Comparison of ENCODE assay signal across 8 mouse cellular contexts in the genomic region with DNA sequence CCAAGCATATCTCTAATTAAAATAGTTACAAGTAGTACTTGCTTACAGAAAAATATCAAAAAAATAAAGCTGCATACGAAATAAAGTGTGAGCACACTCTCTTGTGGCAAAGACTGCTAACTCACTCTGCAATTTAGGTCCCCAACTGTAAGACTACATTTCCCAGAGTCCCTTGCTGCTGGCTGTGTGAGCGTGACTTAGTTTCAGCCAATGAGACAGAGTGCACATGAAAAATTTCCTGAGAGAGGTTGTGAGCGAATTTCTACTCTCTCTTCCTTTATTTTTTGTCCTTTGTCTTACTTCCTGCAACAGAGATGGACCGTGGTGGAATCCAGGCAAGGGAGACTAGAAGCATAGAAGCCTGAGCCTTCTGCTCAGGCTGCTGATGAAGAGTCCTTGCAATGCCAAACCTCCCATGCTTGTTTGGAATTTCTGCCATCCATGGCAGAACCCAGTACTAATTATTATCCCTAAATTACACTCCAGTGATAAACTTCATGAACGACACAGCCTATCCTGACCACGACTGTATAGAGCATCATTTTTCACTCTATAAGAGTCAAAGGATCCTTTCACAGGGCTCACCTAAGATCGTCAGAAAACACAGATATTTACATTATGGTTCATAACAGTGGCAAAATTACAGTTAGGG.
A peak's percentile ranks its signal among the peaks of the same experiment; 100 is the strongest.
DNase-seq lines count a peak whose midpoint lies in the region; ATAC-seq and TF ChIP-seq lines count a peak whose summit lies in the region.

No protein-coding gene starts in this region.

- DNase-seq in layer of hippocampus, adult 11-12 months (ENCODE audit: low spot score) = peak; percentile 63
- DNase-seq in layer of hippocampus, postnatal 25 days (ENCODE audit: extremely low spot score in 1 of 2, low spot score in 1 of 2) = no peak
- peak; percentile 68 for DNase-seq in brain, embryonic 18.5 days (ENCODE audit: low read depth, low spot score)
- DNase-seq in kidney, postnatal 0 days (ENCODE audit: low spot score) = peak; percentile 77
- peak; percentile 59 for DNase-seq in lung, postnatal 0 days (ENCODE audit: low spot score)
- DNase-seq in urinary bladder, postnatal 14 days (ENCODE audit: low spot score) = no peak

- ATAC-seq in heart, embryonic 11.5 days (replicated peaks; ENCODE audit: insufficient number of reproducible peaks, low FRiP score, low TSS enrichment) = no peak
- ATAC-seq in kidney, postnatal 0 days (replicated peaks; ENCODE audit: low FRiP score, low read depth) = 0 out of 2 replicates have a peak, but pooled peaks have one; percentile 61
- peak; percentile 71 for ATAC-seq in lung, postnatal 0 days
- ATAC-seq in stomach, embryonic 14.5 days (ENCODE audit: insufficient number of reproducible peaks, insufficient read depth, low FRiP score, low read depth) = no peak

- H3K9me3 ChIP-seq in heart, embryonic 11.5 days (replicated peaks; ENCODE audit: control insufficient read depth, low read length) = no peaks in the 10 kb centered on the region
- no peaks in the 10 kb centered on the region for H3K9me3 ChIP-seq in kidney, postnatal 0 days (replicated peaks; ENCODE audit: low read length)
- H3K9me3 ChIP-seq in lung, postnatal 0 days (ENCODE audit: low read length) = no peaks in the 10 kb centered on the region
- no peaks in the 10 kb centered on the region for H3K9me3 ChIP-seq in stomach, embryonic 14.5 days (ENCODE audit: control insufficient read depth, low read depth, low read length)

- H3K4me1 ChIP-seq in heart, embryonic 11.5 days (ENCODE audit: control insufficient read depth, insufficient read depth, low read length) = no peaks in the 10 kb centered on the region
- H3K4me1 ChIP-seq in kidney, postnatal 0 days (replicated peaks; ENCODE audit: insufficient read depth, low read length) = no peaks in the 10 kb centered on the region
- no peaks in the 10 kb centered on the region for H3K4me1 ChIP-seq in lung, postnatal 0 days (ENCODE audit: insufficient read depth, low read depth, low read length)
- no peaks in the 10 kb centered on the region for H3K4me1 ChIP-seq in stomach, embryonic 14.5 days (ENCODE audit: control insufficient read depth, insufficient read depth, low read length)

- H3K36me3 ChIP-seq in heart, embryonic 11.5 days (ENCODE audit: control insufficient read depth, insufficient read depth, low read length) = no peaks in the 10 kb centered on the region
- no peaks in the 10 kb centered on the region for H3K36me3 ChIP-seq in kidney, postnatal 0 days (ENCODE audit: insufficient read depth, low read length)
- H3K36me3 ChIP-seq in lung, postnatal 0 days (ENCODE audit: insufficient read depth, low read length) = no peaks in the 10 kb centered on the region
- no peaks in the 10 kb centered on the region for H3K36me3 ChIP-seq in stomach, embryonic 14.5 days (ENCODE audit: control insufficient read depth, insufficient read depth, low read length)

- peak overlapping the region; percentile 55 for H3K4me2 ChIP-seq in heart, embryonic 11.5 days
- H3K4me2 ChIP-seq in kidney, postnatal 0 days (ENCODE audit: low read length) = peak overlapping the region; percentile 42
- H3K4me2 ChIP-seq in lung, postnatal 0 days (replicated peaks; ENCODE audit: low read depth, low read length) = peak overlapping the region; percentile 44; the same call in 1 of the 2 replicates
- H3K4me2 ChIP-seq in stomach, embryonic 14.5 days (replicated peaks; ENCODE audit: low read depth, low read length) = peak overlapping the region; percentile 30

- peak overlapping the region; percentile 11; the same call in 1 of the 2 replicates for H3K4me3 ChIP-seq in heart, embryonic 11.5 days (ENCODE audit: low read depth, low read length)
- no peak overlapping the region for H3K4me3 ChIP-seq in kidney, postnatal 0 days (replicated peaks; ENCODE audit: low read depth, low read length)
- no peak overlapping the region for H3K4me3 ChIP-seq in lung, postnatal 0 days (ENCODE audit: low read depth, low read length)
- 0 out of 2 replicates have a peak overlapping the region, but pooled peaks have one; percentile 1 for H3K4me3 ChIP-seq in stomach, embryonic 14.5 days (ENCODE audit: low read depth, low read length)

- H3K9ac ChIP-seq in heart, embryonic 11.5 days (ENCODE audit: low read depth, low read length) = peak overlapping the region; percentile 11; the same call in 1 of the 2 replicates
- no peak overlapping the region for H3K9ac ChIP-seq in kidney, postnatal 0 days (ENCODE audit: low read depth, low read length)
- no peak overlapping the region for H3K9ac ChIP-seq in lung, postnatal 0 days (replicated peaks; ENCODE audit: low read depth)
- no peak overlapping the region for H3K9ac ChIP-seq in stomach, embryonic 14.5 days (replicated peaks; ENCODE audit: low read depth, low read length)

- no peak for TF ChIP-seq CTCF in kidney, postnatal 0 days (IDR thresholded peaks at IDR 0.05; ENCODE audit: low read depth)
- TF ChIP-seq CTCF in lung, postnatal 0 days (IDR thresholded peaks at IDR 0.05) = no peak

- WGBS in heart, embryonic 11.5 days (ENCODE audit: insufficient replicate concordance) = 40% methylated on average over 7 of the region's 7 CpGs
- 48% methylated on average over 7 of the region's 7 CpGs for WGBS in kidney, postnatal 0 days
- WGBS in lung, postnatal 0 days = 30% methylated on average over 7 of the region's 7 CpGs
- WGBS in stomach, embryonic 14.5 days = 36% methylated on average over 7 of the region's 7 CpGs

- no peaks in the 10 kb centered on the region for H3K27me3 ChIP-seq in heart, embryonic 11.5 days (ENCODE audit: control insufficient read depth, insufficient read depth, low read length)
- H3K27me3 ChIP-seq in kidney, postnatal 0 days (ENCODE audit: insufficient read depth, low read length) = no peaks in the 10 kb centered on the region
- no peaks in the 10 kb centered on the region for H3K27me3 ChIP-seq in lung, postnatal 0 days (replicated peaks; ENCODE audit: insufficient read depth, low read length)
- no peaks in the 10 kb centered on the region for H3K27me3 ChIP-seq in stomach, embryonic 14.5 days (ENCODE audit: control insufficient read depth, insufficient read depth, low read length)

- H3K27ac ChIP-seq in heart, embryonic 11.5 days (ENCODE audit: low read depth, low read length) = no peak overlapping the region
- H3K27ac ChIP-seq in kidney, postnatal 0 days = no peak overlapping the region
- H3K27ac ChIP-seq in lung, postnatal 0 days (ENCODE audit: low read length) = no peak overlapping the region
- H3K27ac ChIP-seq in stomach, embryonic 14.5 days (ENCODE audit: low read length) = no peak overlapping the region

- TF ChIP-seq EP300 in lung, postnatal 0 days (IDR thresholded peaks at IDR 0.05) = no peak

Comparison
In these comparisons a context has a peak if more than half of its experiments do, and no peak if none do; other contexts are left out.
1. DNase-seq: peak in layer of hippocampus, adult 11-12 months (single experiment), brain, embryonic 18.5 days (single experiment), kidney, postnatal 0 days (single experiment) and lung, postnatal 0 days (single experiment); none in layer of hippocampus, postnatal 25 days (0 of 2) and urinary bladder, postnatal 14 days (single experiment).
2. ATAC-seq: peak in kidney, postnatal 0 days (single experiment) and lung, postnatal 0 days (single experiment); none in heart, embryonic 11.5 days (single experiment) and stomach, embryonic 14.5 days (single experiment).
3. H3K4me3 ChIP-seq: peak in heart, embryonic 11.5 days (single experiment) and stomach, embryonic 14.5 days (single experiment); none in kidney, postnatal 0 days (single experiment) and lung, postnatal 0 days (single experiment).
4. Peak in every context shown above with its lines, with median percentiles within 50 percentile points of each other: H3K4me2 ChIP-seq.